Mouse (Mus musculus): ENCODE data around the gene Ckap4. TPM values are rescaled to one million over a fixed set of nuclear protein-coding genes. Genes with fewer than 3 reads are reported as not detected.

The Ckap4 gene
- total RNA-seq, 2 experiments from 2014 or later = 20.2 to 20.3 TPM

DNA sequence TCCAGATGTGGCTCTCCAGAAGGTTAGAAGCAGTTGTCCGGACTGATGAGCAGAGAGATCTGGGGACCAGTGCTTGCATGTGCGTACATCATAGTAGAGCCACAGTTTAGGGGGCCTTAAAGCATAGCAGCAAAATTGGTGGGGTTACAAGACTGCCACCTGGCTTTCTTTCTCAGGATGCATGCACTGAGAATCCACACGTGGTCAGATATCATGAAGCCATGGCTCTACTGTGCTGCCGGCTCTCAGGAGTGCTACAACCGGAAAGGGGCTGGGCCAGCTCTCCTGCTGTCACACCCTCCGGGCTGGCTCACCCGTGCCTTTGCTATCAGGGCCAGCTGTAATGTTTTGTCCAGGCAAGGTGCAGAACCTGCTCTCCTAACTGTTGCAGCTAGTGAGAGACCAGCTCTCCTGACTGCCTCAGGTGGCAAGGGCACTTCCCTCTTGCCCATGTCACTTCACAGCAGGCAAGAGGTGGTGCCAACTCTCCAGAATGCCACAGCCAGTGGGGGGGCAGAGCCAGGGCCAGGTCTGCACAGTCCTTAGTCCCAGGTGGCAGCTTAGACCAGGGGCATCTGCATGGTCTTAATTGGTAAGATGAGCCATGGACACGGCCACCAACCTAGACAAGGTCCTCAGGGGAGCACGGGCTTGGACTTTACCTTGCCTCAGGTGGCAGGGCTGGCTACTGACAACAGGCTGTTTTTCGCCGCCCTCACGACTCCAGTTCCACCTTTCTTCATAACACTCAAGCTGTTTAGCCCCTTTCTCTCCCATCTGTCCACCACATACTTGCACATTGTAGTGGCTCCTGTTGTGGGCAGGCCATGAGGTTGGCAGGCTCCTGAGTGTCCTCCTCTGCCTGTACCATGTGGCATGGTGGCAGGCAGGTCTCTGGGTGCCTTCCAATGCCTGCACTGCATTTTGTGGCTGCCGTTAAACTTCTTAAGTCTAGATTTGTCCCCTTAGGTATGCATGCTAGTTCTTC, 29.0 kb upstream of the Ckap4 start:
- H3K4me3 ChIP-seq = no peak overlapping the region
- no peak overlapping the region for H3K27ac ChIP-seq
- peak; percentile 44 for TF ChIP-seq CTCF (conservative IDR thresholded peaks at IDR 0.05)
- DNase-seq (ENCODE audit: low spot score in 2 of 2) = no peak

DNA sequence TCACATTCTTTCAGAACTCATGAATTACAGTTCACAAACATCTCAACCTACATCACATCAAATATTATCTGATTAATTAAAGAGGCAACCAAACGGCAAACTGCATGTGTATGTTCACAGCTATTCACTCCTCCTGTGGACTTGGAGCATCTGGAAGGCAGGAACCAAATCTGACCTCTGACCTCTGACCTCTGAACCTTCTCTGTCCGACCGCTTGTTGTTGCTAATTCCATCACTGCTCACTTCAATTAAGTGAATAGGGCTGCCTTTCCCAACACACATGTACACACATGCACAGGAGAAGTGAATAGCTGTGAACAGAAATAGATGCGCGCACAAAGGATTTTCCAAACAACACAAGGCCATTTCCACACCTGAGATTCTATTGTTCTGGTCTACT, 28.3 kb upstream of the Ckap4 start:
- no peak for DNase-seq (ENCODE audit: low spot score in 2 of 2)
- TF ChIP-seq CTCF (conservative IDR thresholded peaks at IDR 0.05) = no peak
- H3K4me3 ChIP-seq = no peak overlapping the region
- H3K27ac ChIP-seq = no peak overlapping the region

DNA sequence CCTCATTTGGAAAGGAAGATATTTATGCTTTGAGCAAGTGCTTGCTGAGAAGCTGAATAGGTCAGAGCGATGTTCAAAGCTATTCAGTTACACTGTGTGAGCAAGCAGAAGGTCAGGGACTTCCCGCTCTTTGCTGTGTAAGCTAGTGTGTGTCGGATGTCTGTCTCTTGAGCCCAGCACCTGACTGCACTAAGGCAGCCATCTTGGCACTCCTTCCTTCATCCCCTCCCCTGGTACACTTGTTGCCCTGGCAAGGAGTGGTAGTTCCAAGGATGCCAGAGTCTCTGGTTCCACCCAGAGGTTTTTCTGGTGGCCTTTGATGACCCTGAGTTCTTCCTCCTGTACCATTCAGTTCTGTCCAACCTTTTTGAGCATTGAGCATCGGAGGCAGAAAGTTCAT, 26.1 kb upstream of the Ckap4 start:
- Histone ChIP-seq H3K4me3 (no peak overlapping the region), H3K27ac (no peak overlapping the region)
- TF ChIP-seq CTCF (conservative IDR thresholded peaks at IDR 0.05) = no peak
- no peak for DNase-seq (ENCODE audit: low spot score in 2 of 2)

DNA sequence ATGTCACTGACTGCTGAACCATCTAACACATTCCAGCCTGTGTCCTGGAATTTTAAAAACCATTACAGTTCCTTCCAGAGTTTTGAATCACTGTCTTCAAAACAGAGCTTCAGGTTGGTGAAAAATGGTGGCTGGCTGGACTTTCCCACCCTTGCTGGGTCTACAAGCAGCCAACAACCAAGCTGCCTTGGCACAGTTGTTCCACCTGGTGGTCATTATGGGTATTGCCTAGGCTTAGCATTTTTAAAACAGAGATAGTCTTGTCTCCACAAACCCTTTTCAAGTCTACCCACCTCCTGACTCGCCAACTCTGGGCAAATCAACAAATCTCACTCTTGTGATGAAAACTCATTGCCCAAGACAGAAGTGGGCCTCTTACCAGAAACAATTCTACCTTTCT, 24.6 kb upstream of the Ckap4 start:
- Histone ChIP-seq H3K27ac (no peak overlapping the region), H3K4me3 (no peak overlapping the region)
- DNase-seq (ENCODE audit: low spot score in 2 of 2) = no peak
- TF ChIP-seq CTCF (conservative IDR thresholded peaks at IDR 0.05) = peak; percentile 63

DNA sequence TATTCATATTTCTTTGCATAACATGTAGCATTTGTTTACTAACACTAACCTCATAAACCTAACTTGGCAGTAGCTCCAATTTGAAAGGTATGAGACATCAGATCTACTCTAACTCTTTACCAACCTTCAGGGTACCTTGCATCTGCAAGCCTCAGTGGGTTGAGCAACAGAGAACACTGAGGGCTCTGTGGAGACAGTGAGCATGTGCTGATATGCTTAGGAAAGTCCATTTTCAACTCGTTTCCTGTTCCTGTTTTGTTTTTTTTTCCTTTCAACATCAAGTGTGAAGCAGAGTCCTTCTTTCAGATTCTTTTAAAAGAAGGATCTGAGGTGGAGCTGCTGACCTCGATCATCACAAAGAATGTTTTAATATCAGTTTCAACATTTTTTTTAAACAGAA, 22.3 kb upstream of the Ckap4 start:
- no peak overlapping the region for H3K4me3 ChIP-seq
- H3K27ac ChIP-seq = no peak overlapping the region
- TF ChIP-seq CTCF (conservative IDR thresholded peaks at IDR 0.05) = no peak
- no peak for DNase-seq (ENCODE audit: low spot score in 2 of 2)

DNA sequence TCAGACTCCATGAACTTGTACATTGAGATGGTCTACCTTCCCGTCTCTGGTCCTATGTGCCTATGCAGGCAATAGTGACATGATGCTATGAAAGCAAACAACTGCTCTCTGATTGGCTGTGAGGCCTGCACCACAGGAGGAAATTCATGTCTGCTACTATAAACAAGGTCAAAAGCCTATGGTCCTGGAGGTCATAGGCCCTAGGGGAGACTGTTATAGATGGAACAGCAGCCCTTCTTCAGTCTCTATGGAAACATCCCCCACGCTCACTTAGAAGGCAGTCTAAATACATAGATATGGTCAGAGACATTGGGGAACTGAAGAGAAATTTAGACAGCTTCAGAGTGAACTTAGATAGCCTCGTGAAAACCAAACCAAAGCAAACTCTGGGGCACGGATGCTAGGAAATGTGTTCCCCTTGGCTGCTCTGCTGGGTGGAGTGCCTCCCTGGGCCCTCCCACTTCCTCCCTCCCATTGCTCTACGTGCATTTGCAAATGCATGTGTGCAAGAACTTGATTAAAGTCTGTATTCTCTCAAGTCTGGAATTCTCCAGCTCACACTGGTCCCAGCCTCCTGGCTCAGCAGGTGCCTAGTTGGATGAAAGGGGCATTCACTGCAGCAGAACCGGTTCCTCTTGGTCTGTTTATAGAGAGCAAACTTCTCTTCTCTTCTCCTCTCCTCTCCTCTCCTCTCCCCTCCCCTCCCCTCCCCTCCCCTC, 20.6 kb upstream of the Ckap4 start:
- H3K4me3 ChIP-seq = no peak overlapping the region
- no peak overlapping the region for H3K27ac ChIP-seq
- no peak for DNase-seq (ENCODE audit: low spot score in 2 of 2)
- TF ChIP-seq CTCF (conservative IDR thresholded peaks at IDR 0.05) = no peak

DNA sequence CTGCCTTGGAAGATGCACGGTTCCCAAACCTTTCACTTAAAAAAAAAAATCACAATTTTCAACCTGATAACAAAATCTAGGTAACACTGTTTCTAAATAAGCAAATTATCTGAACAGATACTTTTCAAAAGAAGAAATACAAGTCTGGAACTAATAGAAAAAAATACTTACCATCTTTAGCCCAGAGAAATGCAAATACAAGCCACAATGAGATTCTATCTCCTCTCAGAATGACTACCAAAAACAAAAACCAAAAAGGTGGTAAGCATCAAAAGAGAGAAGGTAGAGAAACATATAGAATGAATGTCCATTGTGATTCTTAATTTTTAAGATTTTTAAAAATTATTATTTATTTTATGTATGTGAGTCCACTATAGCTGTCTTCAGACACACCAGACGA, 18.6 kb upstream of the Ckap4 start:
- TF ChIP-seq CTCF (conservative IDR thresholded peaks at IDR 0.05) = no peak
- DNase-seq (ENCODE audit: low spot score in 2 of 2) = no peak

DNA sequence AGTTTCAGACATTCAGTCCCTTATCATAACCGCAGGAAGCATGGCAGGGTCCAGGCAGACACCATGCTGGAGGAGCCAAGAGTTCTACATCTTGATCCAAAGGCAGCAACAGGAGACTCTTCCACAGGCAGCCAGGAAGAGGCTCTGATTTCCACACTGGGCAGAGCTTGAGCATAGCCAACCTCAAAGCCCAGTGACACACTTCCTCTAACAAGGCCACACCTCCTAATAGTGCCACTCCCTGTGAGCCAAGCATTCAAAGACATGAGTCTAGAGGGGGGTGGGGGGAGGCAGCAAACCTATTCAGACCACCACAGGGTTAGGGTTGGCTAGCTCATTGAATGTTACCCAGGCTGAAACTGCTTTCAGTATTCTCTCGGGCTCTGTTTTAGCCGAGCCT, 18.0 kb upstream of the Ckap4 start:
- Histone ChIP-seq H3K27ac (no peak overlapping the region), H3K4me3 (no peak overlapping the region)
- DNase-seq (ENCODE audit: low spot score in 2 of 2) = no peak
- no peak for TF ChIP-seq CTCF (conservative IDR thresholded peaks at IDR 0.05)

More for the DNA sequence above, 18.6 kb upstream of the Ckap4 start:
- no peak overlapping the region for H3K4me3 ChIP-seq
- no peak overlapping the region for H3K27ac ChIP-seq

DNA sequence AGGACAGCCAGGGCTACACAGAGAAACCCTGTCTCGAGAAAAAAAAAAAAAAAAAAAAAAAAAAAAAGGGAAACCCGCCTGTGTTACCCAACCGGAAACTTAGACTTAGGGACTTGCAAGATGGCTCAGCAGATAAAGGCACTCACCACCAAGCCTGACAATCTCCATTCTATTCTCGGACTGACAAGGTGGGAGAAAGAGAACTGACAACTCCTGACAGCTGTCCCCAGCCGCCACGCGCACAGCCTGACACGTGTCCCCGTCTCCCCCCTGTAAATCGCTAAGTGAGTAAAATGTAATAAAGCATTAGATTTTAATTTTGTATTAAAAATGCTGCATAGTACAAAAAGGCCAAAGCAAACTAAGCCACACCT, 16.0 kb upstream of the Ckap4 start:
- Histone ChIP-seq H3K27ac (no peak overlapping the region), H3K4me3 (no peak overlapping the region)
- no peak for TF ChIP-seq CTCF (conservative IDR thresholded peaks at IDR 0.05)
- DNase-seq (ENCODE audit: low spot score in 2 of 2) = no peak

DNA sequence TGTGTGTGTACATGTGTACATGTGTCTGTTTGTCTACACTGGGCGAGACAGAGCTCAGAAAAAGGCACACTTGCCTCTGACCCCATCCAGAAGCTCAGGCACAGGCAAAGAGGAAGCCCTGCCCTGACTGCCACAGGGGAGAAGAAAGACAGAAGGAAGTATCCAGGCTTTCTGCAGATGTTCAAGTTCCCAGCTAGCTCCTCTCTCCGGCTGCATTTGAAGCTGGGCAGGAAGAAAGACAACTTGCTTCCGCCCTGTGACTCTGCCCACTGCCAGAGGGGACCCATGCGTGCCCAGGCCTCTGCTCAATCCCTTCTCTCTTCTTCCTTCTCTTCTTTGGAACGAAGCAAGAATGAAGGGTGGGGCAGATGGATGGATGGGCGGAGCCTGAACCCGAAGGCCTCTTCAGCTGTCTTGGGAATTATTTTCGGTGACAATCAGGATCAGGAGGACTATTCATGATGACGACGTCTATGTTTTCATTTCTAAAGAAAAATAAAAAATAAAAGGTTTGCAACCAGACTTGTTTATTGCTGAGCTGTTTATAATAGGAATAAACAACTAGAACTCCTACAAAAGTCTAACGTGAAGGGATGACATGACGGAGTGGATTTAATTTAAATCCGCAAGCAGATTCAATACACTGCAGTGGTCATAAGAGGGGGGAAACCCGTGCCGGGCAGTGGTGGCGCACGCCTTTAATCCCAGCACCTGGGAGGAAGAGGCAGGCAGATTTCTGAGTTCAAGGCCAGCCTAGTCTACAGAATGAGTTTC, 15.5 kb upstream of the Ckap4 start:
- Histone ChIP-seq H3K4me3 (no peak overlapping the region), H3K27ac (no peak overlapping the region)
- DNase-seq (ENCODE audit: low spot score in 2 of 2) = no peak
- TF ChIP-seq CTCF (conservative IDR thresholded peaks at IDR 0.05) = no peak

DNA sequence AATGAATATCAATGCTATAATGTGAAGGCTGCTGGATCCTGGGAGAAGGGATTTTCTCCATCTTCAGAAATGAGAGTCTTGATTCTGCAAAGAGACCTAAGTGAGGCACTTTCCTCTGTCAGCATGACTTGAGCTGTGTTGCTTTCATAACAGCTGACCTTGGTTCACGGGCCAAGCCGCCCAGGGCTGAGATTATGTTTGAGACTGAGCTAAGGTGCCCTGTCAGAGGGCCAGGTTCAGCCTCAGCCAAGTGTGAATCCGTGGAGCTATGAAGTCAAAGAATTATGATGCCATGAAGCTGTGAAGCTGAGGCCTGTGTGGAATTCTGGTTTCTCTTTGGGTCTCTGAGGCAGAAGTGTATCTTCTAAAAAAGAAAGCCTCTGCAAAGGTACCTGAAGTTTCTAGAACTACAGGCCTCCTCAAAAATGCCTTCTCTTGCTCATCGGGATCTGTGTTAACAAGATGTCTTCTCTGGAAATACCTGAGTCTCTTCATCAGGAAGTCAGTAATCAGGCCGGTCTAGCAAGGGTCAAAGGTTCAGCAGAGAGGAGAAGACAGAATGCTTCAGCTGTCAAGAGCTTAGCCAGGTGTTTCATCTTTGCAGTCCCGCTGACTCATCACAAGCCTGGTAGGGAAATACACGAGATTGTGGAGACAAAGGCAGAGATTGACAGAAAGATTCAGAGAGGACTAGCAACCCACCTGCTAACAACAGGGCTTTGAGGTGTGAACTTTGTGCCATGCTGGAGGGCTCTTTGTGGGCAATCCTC, 11.2 kb upstream of the Ckap4 start:
- no peak overlapping the region for H3K27ac ChIP-seq
- no peak for DNase-seq (ENCODE audit: low spot score in 2 of 2)
- no peak for TF ChIP-seq CTCF (conservative IDR thresholded peaks at IDR 0.05)
- no peak overlapping the region for H3K4me3 ChIP-seq

Data from layer of hippocampus, adult 2 months (tissue).